Mouse (Mus musculus) stomach, embryonic 16.5 days (tissue): Measurements from ENCODE around the gene Tarm1. TPM values are rescaled to one million over a fixed set of nuclear protein-coding genes. Genes with fewer than 3 reads are reported as not detected.

ENCODE experiments used
- ATAC-seq: fragments of 200-750 bp; cut with Nextera tagmentation; 2 replicates; pipeline ENCODE4 v1.8.0; 2017; ENCODE audit warnings: moderate number of reproducible peaks, moderate TSS enrichment; ENCODE audit not compliant: insufficient read depth, low FRiP score
- H3K27ac ChIP-seq: fragments of 300-500 bp; sonication (generic); 2 replicates; pipeline ENCODE4 v1.5.1; 2014; ENCODE audit warnings: low read length
- H3K27me3 ChIP-seq: fragments of 300-500 bp; sonication (generic); 2 replicates; pipeline ENCODE4 v1.6.1; 2014; ENCODE audit warnings: low read length, control low read depth, mixed read lengths; ENCODE audit not compliant: control insufficient read depth, insufficient read depth
- H3K36me3 ChIP-seq: fragments of 300-500 bp; sonication (generic); 2 replicates; pipeline ENCODE4 v1.6.1; 2014; ENCODE audit warnings: low read length; ENCODE audit not compliant: control insufficient read depth, insufficient read depth
- H3K4me1 ChIP-seq: fragments of 300-500 bp; sonication (generic); 2 replicates; pipeline ENCODE4 v1.6.1; 2014; ENCODE audit warnings: low read length, control low read depth, mixed read lengths; ENCODE audit not compliant: control insufficient read depth, insufficient read depth
- H3K4me2 ChIP-seq: fragments of 300-500 bp; sonication (generic); 2 replicates; pipeline ENCODE4 v1.6.1; 2014; ENCODE audit warnings: low read depth, low read length, mixed read lengths
- H3K4me3 ChIP-seq: fragments of 300-500 bp; sonication (generic); replicated peaks from 2 replicates; pipeline ENCODE4 v1.5.1; 2014; ENCODE audit warnings: mild to moderate bottlenecking, low read length
- H3K9ac ChIP-seq: fragments of 300-500 bp; sonication (generic); 2 replicates; pipeline ENCODE4 v1.6.1; 2014; ENCODE audit warnings: low read length
- H3K9me3 ChIP-seq: fragments of 300-500 bp; sonication (generic); replicated peaks from 2 replicates; pipeline ENCODE4 v1.6.1; 2016; ENCODE audit warnings: low read length, control low read depth; ENCODE audit not compliant: control insufficient read depth
- WGBS: fragments of 180-500 bp; shearing (Covaris S2); extraction: QIAGEN DNeasy Blood & Tissue Kit; methylation state at CpG from one replicate; pipeline ENCODE4 v1.1.7; 2014; 5-methylcytosine and 5-hydroxymethylcytosine counted together
- polyA plus RNA-seq: library from polyadenylated mRNA; unstranded; fragments of >200 nt; fragmentation: Nextera tagmentation; extraction: Ambion mirVana; gene quantifications from 2 replicates; pipeline ENCODE4 v1.2.1, GENCODE M21; 2015

Tarm1 gene
- polyA plus RNA-seq, 1 experiment from 2014 or later = 0.49 TPM

DNA sequence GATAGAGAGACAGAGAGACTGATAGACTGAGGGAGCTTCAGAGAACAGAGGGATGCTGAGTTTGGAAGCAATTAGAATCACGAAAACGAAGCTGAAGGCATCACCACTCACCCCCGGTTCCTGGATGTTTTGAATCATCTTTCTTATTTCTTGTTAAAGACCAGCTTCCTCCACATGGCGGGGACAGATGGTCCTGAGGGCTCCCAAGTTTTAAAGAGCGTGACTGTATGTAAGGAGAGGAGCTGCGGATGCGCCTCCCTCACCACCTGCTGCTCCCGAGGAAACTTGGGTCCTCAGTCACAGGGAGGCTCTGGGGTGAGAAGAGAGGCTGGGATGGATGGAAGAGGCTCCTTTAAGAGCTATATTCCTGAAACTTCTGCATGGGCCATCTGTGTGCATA is 42.2 kb downstream of the Tarm1 start:
- WGBS = 82% methylated on average over 8 of the region's 8 CpGs
- no peaks in the 10 kb centered on the region for H3K9me3 ChIP-seq
- no peaks in the 10 kb centered on the region for H3K36me3 ChIP-seq
- H3K27me3 ChIP-seq = no peaks in the 10 kb centered on the region
- no peak overlapping the region for H3K9ac ChIP-seq
- H3K4me1 ChIP-seq = no peaks in the 10 kb centered on the region
- no peak for ATAC-seq
- H3K4me3 ChIP-seq = no peak overlapping the region
- H3K27ac ChIP-seq = no peak overlapping the region
- no peak overlapping the region for H3K4me2 ChIP-seq

DNA sequence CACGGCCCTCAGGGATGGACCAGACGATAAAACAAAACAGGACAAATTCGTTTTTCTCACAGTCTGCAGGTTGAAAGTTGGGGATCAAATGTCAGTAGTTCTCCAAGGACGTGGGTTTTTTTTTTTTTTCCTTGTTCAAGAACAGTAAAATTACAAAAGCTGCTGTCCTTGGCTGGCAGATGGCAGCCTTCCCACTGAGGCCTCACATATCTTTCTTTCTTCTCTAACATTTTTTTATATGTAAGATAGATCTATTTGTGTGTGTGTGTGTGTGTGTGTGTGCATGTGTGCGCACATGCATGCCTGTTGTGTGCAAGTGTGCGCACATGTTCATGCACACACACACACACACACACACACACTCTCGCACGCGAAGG is 44.6 kb downstream of the Tarm1 start:
- no peaks in the 10 kb centered on the region for H3K9me3 ChIP-seq
- no peaks in the 10 kb centered on the region for H3K27me3 ChIP-seq
- no peaks in the 10 kb centered on the region for H3K4me1 ChIP-seq
- H3K9ac ChIP-seq = no peak overlapping the region
- no peak overlapping the region for H3K27ac ChIP-seq
- no peak overlapping the region for H3K4me2 ChIP-seq
- no peak overlapping the region for H3K4me3 ChIP-seq
- no peaks in the 10 kb centered on the region for H3K36me3 ChIP-seq
- WGBS = 69% methylated on average over 9 of the region's 9 CpGs
- ATAC-seq = no peak

DNA sequence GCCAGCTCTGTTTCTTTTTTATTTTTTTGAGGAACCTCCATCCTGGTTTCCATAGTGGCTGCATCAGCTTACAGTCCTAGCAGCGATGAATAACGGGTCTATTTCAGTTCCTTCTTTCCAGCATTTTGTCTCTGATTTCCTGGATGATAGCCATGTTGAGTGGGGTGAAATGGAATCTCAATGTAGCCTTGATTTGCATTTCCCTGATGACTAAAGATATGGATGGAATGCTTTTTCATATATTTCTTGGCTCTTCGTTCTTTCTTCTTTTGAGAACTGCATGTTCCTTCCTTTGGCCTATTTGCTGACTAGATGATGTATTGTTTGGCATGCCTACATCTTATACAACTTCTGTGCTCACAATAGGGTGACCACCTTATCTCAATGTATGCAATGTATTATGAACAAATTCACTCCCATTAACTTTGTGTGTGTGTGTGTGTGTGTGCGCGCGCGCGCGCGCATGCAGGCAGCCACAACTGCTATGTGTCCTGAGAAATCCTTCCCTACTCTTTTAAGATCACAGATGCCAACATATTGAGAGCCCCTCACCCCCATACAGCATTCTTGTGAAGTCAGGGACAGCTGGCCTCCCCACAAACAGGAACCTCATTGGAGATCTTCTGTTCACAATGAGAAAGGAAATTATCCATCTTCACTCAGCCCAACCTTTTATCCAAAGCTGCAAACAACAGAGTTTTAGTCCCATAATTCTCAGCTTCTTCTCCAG is 45.1 kb downstream of the Tarm1 start:
- no peaks in the 10 kb centered on the region for H3K9me3 ChIP-seq
- H3K36me3 ChIP-seq = no peaks in the 10 kb centered on the region
- 92% methylated on average over 10 of the region's 10 CpGs for WGBS
- no peak for ATAC-seq
- no peaks in the 10 kb centered on the region for H3K4me1 ChIP-seq
- no peak overlapping the region for H3K4me3 ChIP-seq
- no peak overlapping the region for H3K4me2 ChIP-seq
- no peaks in the 10 kb centered on the region for H3K27me3 ChIP-seq
- H3K9ac ChIP-seq = no peak overlapping the region
- no peak overlapping the region for H3K27ac ChIP-seq

DNA sequence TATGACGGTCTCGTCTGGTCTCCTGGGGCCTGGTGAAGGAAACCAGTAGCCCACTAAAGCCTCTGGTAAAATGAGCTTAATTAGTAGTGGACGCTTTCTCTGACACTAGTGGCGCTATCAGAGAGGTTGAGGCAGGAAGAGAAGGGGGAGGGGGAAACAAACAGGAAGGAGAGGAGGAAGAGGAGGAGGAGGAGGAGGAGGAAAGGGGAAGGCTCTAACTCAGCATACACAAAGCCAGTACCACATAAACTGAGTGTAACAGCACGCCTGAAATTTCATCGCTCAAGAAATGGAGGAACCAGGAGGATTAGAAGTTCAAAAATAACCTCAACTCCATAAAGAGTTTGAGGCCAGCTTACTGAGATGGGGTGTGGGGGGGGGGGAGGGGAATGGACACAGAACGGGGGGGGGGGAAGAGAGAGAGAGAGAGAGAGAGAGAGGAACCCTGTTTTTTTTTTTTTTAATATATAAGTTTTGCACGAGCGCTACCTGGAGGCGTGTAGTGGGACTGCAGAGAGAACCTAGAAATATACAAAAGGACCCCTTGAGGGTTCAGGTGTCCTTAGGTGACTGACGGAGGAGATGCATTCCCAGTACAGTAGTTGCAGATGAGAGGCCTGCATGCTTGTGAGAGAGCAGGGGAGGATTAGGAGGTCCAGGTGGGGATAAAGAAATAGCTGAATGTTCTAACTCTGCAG is 48.8 kb downstream of the Tarm1 start:
- Histone ChIP-seq H3K4me1 (no peaks in the 10 kb centered on the region), H3K27me3 (no peaks in the 10 kb centered on the region), H3K36me3 (no peaks in the 10 kb centered on the region), H3K27ac (no peak overlapping the region), H3K4me3 (no peak overlapping the region), H3K9ac (no peak overlapping the region), H3K4me2 (no peak overlapping the region), H3K9me3 (no peaks in the 10 kb centered on the region)
- whole genome bisulfite sequencing = 46% methylated on average over 11 of the region's 11 CpGs
- ATAC-seq = no peak

DNA sequence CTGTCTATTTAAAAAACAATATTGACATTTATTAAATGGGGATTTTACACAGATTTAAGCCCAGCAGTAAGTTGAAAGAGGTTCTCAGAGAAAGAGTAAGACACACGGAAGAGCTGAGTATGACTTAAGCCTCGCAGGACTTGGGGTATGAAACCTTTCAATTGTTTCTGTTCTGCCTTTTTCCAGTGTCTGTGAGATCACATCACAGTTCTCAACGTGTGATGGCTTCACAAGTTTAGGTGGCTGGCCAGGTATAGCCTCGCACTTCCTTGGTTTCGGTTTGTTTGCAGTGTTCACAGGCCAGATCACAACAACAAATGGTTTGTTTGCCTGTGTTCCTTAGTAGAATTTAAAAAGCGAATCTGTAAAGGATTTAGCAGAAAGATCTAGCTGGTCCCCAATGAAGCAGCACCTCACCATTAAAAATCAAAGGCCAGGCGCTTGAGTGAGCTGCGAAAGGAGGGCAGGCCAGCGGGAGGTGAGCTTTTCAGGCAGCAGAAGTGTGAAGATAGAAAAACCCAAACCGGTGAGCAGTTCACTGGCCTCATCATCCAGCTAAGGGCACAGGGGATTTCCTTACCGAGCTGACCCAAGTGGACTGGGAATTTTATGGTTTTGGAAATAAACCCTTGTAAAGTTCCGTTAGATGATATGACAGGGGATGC is 49.5 kb downstream of the Tarm1 start:
- WGBS = 50% methylated on average over 12 of the region's 12 CpGs
- no peaks in the 10 kb centered on the region for H3K36me3 ChIP-seq
- H3K4me1 ChIP-seq = no peaks in the 10 kb centered on the region
- no peak overlapping the region for H3K9ac ChIP-seq
- no peak overlapping the region for H3K4me2 ChIP-seq
- no peak overlapping the region for H3K4me3 ChIP-seq
- ATAC-seq = no peak
- H3K9me3 ChIP-seq = no peaks in the 10 kb centered on the region
- H3K27me3 ChIP-seq = no peaks in the 10 kb centered on the region
- H3K27ac ChIP-seq = no peak overlapping the region

DNA sequence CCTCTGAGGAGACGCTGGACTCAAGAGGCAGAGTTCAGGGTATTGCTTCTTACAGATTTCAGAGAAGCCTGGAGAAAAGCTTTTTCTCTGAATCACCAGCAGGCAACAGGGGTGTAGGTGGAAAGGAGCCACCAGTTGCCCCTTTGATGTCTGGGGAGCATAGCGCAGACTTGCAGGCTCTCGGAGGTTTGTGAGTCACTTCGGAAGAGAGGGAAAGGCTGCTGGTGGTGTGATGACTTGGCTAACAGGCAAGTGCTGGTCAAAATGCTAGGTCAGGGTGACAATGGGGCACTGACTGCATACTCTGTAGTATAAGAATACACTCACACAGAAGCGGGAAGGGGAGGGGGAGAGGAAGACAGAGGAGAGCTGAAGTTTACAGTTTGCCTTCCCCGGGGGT is 51.3 kb downstream of the Tarm1 start:
- Histone ChIP-seq H3K36me3 (no peaks in the 10 kb centered on the region), H3K4me1 (no peaks in the 10 kb centered on the region), H3K4me2 (no peak overlapping the region), H3K27ac (no peak overlapping the region), H3K9me3 (no peaks in the 10 kb centered on the region), H3K4me3 (no peak overlapping the region), H3K9ac (no peak overlapping the region), H3K27me3 (no peaks in the 10 kb centered on the region)
- WGBS = 23% methylated on average over 6 of the region's 6 CpGs
- no peak for ATAC-seq

DNA sequence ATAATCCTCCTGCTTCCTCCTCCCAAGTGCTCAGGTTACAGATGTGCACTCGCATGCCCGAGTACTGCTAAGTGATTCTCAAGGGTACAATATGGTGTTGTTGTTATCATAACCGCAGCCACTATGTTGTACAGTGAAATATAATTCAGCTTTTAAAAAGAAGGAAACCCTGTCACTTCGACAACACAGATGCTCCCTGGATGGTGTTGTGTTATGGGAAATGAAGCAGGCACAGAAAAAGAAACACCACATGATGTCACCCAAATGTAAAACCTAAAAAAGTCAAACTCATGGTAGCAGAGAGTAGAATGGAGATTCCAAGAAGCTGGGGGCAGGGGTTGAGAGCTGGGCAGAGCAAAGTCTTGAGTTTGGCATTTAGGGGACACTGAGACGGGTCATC is 51.8 kb downstream of the Tarm1 start:
- ATAC-seq = no peak
- WGBS = 60% methylated on average over 5 of the region's 5 CpGs
- H3K27ac ChIP-seq = no peak overlapping the region

DNA sequence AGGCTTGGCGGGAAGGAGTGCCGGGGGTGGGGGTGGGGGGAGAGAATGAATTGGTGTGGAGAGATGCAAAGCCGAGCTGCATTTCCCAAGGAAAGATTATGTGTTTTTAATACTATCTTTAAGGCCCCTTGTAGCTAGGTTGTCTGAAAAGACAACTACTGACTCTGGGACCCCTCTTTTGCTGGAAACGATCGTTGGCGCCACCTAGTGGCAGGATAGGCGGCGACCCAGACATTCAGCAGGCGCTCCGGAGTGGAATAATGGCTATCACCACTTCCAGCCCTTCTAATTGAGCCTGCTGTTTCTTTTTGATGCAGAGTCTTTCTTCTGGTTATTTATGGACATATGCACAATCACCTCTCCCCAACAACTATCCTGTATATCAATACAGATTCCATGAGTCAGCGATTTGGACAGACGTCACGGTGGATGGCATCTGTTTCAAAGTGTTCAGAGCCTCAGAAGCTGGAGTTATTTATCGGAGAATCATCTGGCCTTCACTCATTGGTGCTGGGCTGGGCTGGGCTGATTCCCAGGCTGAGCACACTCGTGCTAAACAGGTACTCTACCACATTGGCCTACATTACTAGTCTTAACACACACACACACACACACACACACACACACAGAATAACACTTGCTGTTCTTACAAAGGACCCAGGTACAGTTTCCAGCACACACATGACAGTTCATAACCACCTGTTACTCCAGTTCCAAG is 53.5 kb downstream of the Tarm1 start:
- no peaks in the 10 kb centered on the region for H3K4me1 ChIP-seq
- 21% methylated on average over 15 of the region's 15 CpGs for WGBS
- H3K9me3 ChIP-seq = no peaks in the 10 kb centered on the region
- no peak overlapping the region for H3K4me3 ChIP-seq
- H3K4me2 ChIP-seq = no peak overlapping the region
- H3K27me3 ChIP-seq = no peaks in the 10 kb centered on the region
- no peak overlapping the region for H3K9ac ChIP-seq
- no peak overlapping the region for H3K27ac ChIP-seq
- no peaks in the 10 kb centered on the region for H3K36me3 ChIP-seq
- ATAC-seq = no peak; the same call in 1 of the 2 replicates

More for the DNA sequence above, 51.8 kb downstream of the Tarm1 start:
- no peaks in the 10 kb centered on the region for H3K4me1 ChIP-seq
- H3K36me3 ChIP-seq = no peaks in the 10 kb centered on the region
- no peak overlapping the region for H3K4me3 ChIP-seq
- no peaks in the 10 kb centered on the region for H3K9me3 ChIP-seq
- no peak overlapping the region for H3K9ac ChIP-seq
- no peak overlapping the region for H3K4me2 ChIP-seq
- H3K27me3 ChIP-seq = no peaks in the 10 kb centered on the region

DNA sequence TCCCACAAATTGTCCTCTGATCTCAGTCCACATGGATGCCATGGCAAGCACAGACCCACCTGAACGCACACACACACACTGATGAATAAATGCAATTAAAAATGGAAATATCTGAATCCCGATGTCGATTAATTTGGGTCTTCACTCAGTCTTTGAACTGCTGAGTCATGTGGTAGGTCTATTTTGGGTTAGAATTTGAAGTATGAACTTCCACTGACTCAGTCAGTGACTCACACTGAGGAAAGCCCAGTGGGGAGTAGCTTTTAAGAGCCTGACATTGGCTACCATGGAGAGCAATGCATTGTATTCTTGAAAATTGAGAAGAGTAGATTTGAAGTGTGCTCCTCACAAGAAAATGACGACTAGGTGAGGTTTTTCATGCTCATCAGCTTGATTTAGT is 55.4 kb downstream of the Tarm1 start:
- WGBS = 76% methylated on average over 4 of the region's 4 CpGs
- no peaks in the 10 kb centered on the region for H3K27me3 ChIP-seq
- no peak for ATAC-seq
- H3K4me3 ChIP-seq = no peak overlapping the region
- no peak overlapping the region for H3K27ac ChIP-seq
- H3K9ac ChIP-seq = no peak overlapping the region
- H3K9me3 ChIP-seq = no peaks in the 10 kb centered on the region
- no peaks in the 10 kb centered on the region for H3K36me3 ChIP-seq
- H3K4me1 ChIP-seq = no peaks in the 10 kb centered on the region
- no peak overlapping the region for H3K4me2 ChIP-seq
